In genomic region chr19:29354895-29355877, GRCm38 (mm10) we compare ENCODE assay signal across 7 mouse cellular contexts. TPM values are rescaled to one million over a fixed set of nuclear protein-coding genes. Genes with fewer than 3 reads are reported as not detected.
DNase-seq lines count a peak whose midpoint lies in the region; ATAC-seq lines count a peak whose summit lies in the region.

No protein-coding gene starts in this region.

- H3K27me3 ChIP-seq in limb, embryonic 13.5 days: no peaks in the 10 kb centered on the region
- no peaks in the 10 kb centered on the region for H3K27me3 ChIP-seq in midbrain, embryonic 15.5 days (replicated peaks)

- H3K27ac ChIP-seq in limb, embryonic 13.5 days: no peak overlapping the region
- H3K27ac ChIP-seq in midbrain, embryonic 15.5 days: no peak overlapping the region

- WGBS in limb, embryonic 13.5 days: 3% methylated on average over 20 of the region's 20 CpGs
- 4% methylated on average over 20 of the region's 20 CpGs for WGBS in midbrain, embryonic 15.5 days

- peak overlapping the region; percentile 39 for H3K4me3 ChIP-seq in limb, embryonic 13.5 days
- H3K4me3 ChIP-seq in midbrain, embryonic 15.5 days: peak overlapping the region; percentile 10; the same call in 1 of the 2 replicates

- H3K36me3 ChIP-seq in limb, embryonic 13.5 days: peaks cover 6% of the 10 kb centered on the region; the same call in 1 of the 2 replicates
- H3K36me3 ChIP-seq in midbrain, embryonic 15.5 days (replicated peaks): peaks cover 8% of the 10 kb centered on the region; the same call in 1 of the 2 replicates

- H3K4me1 ChIP-seq in limb, embryonic 13.5 days: peaks cover 1% of the 10 kb centered on the region; the same call in 1 of the 2 replicates
- H3K4me1 ChIP-seq in midbrain, embryonic 15.5 days: peaks cover 9% of the 10 kb centered on the region

- no peak overlapping the region; the same call in 1 of the 2 replicates for H3K9ac ChIP-seq in limb, embryonic 13.5 days
- H3K9ac ChIP-seq in midbrain, embryonic 15.5 days: no peak overlapping the region

- H3K9me3 ChIP-seq in limb, embryonic 13.5 days: no peaks in the 10 kb centered on the region
- H3K9me3 ChIP-seq in midbrain, embryonic 15.5 days: no peaks in the 10 kb centered on the region

- DNase-seq in adrenal gland, postnatal 14 days: peak; percentile 94
- DNase-seq in embryo, embryonic 9.5 days (ENCODE audit: extremely low spot score): peak; percentile 83
- DNase-seq in kidney, adult 11 months: peak; percentile 67
- peak; percentile 73 to 92 for DNase-seq in spleen, adult 18-20 months

- peak; percentile 89 for ATAC-seq in granulocyte monocyte progenitor cell, adult 5-6 weeks (replicated peaks; ENCODE audit: poor library complexity, severe bottlenecking)
- peak; percentile 73 for ATAC-seq in limb, embryonic 13.5 days (ENCODE audit: low FRiP score, low read depth)
- ATAC-seq in midbrain, embryonic 15.5 days (replicated peaks): peak; percentile 78

- H3K4me2 ChIP-seq in limb, embryonic 13.5 days (replicated peaks): peak overlapping the region; percentile 71
- peak overlapping the region; percentile 46 for H3K4me2 ChIP-seq in midbrain, embryonic 15.5 days

RNA-seq across cellular contexts. Expression of gene Plgrkt, which starts 12.0 kb away (rescaled TPM):
- total RNA-seq in adrenal gland, postnatal 14 days (2021): 56.4 and 63.4 TPM in 2 replicates
- total RNA-seq in granulocyte monocyte progenitor cell, adult 5-6 weeks (2014; fragmentation: Nextera tagmentation): 90.3 and 93.3 TPM in 2 replicates
- 49.2 and 53.6 TPM in 2 replicates for total RNA-seq in granulocyte monocyte progenitor cell, adult 5-6 weeks (2017)
- 58.1 and 58.2 TPM in 2 replicates for polyA plus RNA-seq in limb, embryonic 13.5 days (2015; fragmentation: Nextera tagmentation; extraction: Ambion mirVana)
- polyA plus RNA-seq in midbrain, embryonic 15.5 days (2015; fragmentation: Nextera tagmentation; extraction: Ambion mirVana): 76.6 and 85.7 TPM in 2 replicates

RNA-seq across cellular contexts. Expression of gene Cd274, which starts 12.1 kb away (rescaled TPM):
- total RNA-seq in adrenal gland, postnatal 14 days (2021): 6.0 and 7.0 TPM in 2 replicates
- 4.9 and 9.2 TPM in 2 replicates for total RNA-seq in granulocyte monocyte progenitor cell, adult 5-6 weeks (2014; fragmentation: Nextera tagmentation)
- total RNA-seq in granulocyte monocyte progenitor cell, adult 5-6 weeks (2017): 5.3 TPM in 2 replicates
- 0.04 and 0.05 TPM in 2 replicates for polyA plus RNA-seq in limb, embryonic 13.5 days (2015; fragmentation: Nextera tagmentation; extraction: Ambion mirVana)
- polyA plus RNA-seq in midbrain, embryonic 15.5 days (2015; fragmentation: Nextera tagmentation; extraction: Ambion mirVana): 0.77 and 0.83 TPM in 2 replicates

RNA-seq across cellular contexts. Expression of gene Rln1, which starts 20.7 kb away (rescaled TPM):
- not detected in 2 replicates for total RNA-seq in adrenal gland, postnatal 14 days (2021)
- not detected in 2 replicates for total RNA-seq in granulocyte monocyte progenitor cell, adult 5-6 weeks (2014; fragmentation: Nextera tagmentation)
- not detected in 2 replicates for total RNA-seq in granulocyte monocyte progenitor cell, adult 5-6 weeks (2017)
- 0.20 TPM in 1 of 2 replicates, not detected in the other for polyA plus RNA-seq in limb, embryonic 13.5 days (2015; fragmentation: Nextera tagmentation; extraction: Ambion mirVana)
- polyA plus RNA-seq in midbrain, embryonic 15.5 days (2015; fragmentation: Nextera tagmentation; extraction: Ambion mirVana): 2.4 and 2.5 TPM in 2 replicates

RNA-seq across cellular contexts. Expression of gene Insl6, which starts 30.0 kb away (rescaled TPM):
- 0.85 and 0.94 TPM in 2 replicates for total RNA-seq in adrenal gland, postnatal 14 days (2021)
- 5.6 TPM in 1 of 2 replicates, not detected in the other for total RNA-seq in granulocyte monocyte progenitor cell, adult 5-6 weeks (2014; fragmentation: Nextera tagmentation)
- 0.47 and 3.8 TPM in 2 replicates for total RNA-seq in granulocyte monocyte progenitor cell, adult 5-6 weeks (2017)
- 7.6 and 8.0 TPM in 2 replicates for polyA plus RNA-seq in limb, embryonic 13.5 days (2015; fragmentation: Nextera tagmentation; extraction: Ambion mirVana)
- 1.5 and 1.9 TPM in 2 replicates for polyA plus RNA-seq in midbrain, embryonic 15.5 days (2015; fragmentation: Nextera tagmentation; extraction: Ambion mirVana)

RNA-seq across cellular contexts. Expression of gene Pdcd1lg2, which starts 55.5 kb away (rescaled TPM):
- total RNA-seq in adrenal gland, postnatal 14 days (2021): 0.23 TPM in 1 of 2 replicates, not detected in the other
- total RNA-seq in granulocyte monocyte progenitor cell, adult 5-6 weeks (2014; fragmentation: Nextera tagmentation): not detected in 2 replicates
- total RNA-seq in granulocyte monocyte progenitor cell, adult 5-6 weeks (2017): not detected in 2 replicates
- not detected in 2 replicates for polyA plus RNA-seq in limb, embryonic 13.5 days (2015; fragmentation: Nextera tagmentation; extraction: Ambion mirVana)
- 0.10 TPM in 1 of 2 replicates, not detected in the other for polyA plus RNA-seq in midbrain, embryonic 15.5 days (2015; fragmentation: Nextera tagmentation; extraction: Ambion mirVana)
